Mouse (Mus musculus): Measurements from ENCODE around the gene Atp6v0a4.

Atp6v0a4 gene

DNA sequence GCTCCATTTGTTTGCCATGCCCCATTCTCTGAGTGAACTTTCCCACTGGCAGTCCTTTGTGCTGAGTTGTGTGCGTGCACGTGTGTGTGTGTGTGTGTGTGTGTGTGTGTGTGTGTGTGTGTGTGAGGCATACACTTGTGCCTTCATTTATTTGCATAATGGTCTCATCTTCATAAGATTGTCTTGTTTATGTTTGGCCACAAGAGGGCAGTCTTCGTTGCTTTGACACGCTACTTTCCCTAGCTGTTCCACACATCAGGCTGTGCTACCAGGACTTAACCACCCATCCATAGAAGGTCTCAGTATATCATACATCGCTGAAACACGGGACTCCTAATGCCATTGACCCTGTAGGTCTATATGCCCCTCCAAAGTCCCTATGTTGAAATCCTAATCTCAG lies 116.9 kb downstream of the Atp6v0a4 start:
- peak; percentile 97 for ATAC-seq (ENCODE audit: low TSS enrichment)

Data from frontal cortex, adult (tissue).